Mouse (Mus musculus): ENCODE measurements around the gene Eya4.

Gene Eya4

GRCm38 (mm10) chr10:23060041-23060693 lies 290.4 kb downstream of the Eya4 start:
- no peak for DNase-seq

DNA sequence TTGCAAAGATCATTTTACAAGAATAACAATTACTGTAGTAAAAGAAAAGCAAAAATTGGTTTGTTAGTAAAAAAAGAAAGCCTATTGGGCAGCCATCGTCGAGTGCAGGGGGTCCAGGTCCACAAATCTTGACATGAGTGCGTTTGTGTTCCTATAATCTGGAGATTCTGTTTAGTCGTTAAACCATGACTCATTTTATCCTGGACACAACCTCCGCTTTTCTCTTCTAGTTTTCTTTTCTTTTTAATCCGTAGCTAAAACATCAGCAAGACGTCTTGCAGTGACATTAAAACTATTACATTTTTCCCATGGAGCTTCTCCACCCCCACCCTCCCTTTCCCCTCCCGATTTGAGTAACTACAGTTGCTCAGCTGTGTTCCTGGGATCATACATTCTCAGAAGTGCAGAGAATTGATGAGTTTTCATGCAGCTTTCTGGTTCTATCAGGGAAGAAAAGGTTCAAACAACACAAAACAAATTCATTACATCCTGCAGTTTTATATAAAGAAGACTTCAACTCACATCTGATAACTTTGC lies 297.1 kb downstream of the Eya4 start:
- DNase-seq = no peak
